Mouse (Mus musculus) forebrain, embryonic 10.5 days (tissue): ENCODE results near the gene Marcks. TPM values are rescaled to one million over a fixed set of nuclear protein-coding genes. Genes with fewer than 3 reads are reported as not detected.
A peak's percentile ranks its signal among the peaks of the same experiment; 100 is the strongest.

Source experiments
- DNase-seq: peaks from one replicate; pipeline ENCODE4 v3.0.0-alpha.2; 2017; ENCODE audit warnings: low spot score; ENCODE audit errors: extremely low spot score
- H3K27ac ChIP-seq: fragments of 300-500 bp; sonication (generic); 2 replicates; pipeline ENCODE4 v1.5.1; 2016; ENCODE audit warnings: mild to moderate bottlenecking
- H3K27me3 ChIP-seq: fragments of 300-500 bp; sonication (generic); 2 replicates; pipeline ENCODE4 v1.6.1; 2016; ENCODE audit warnings: mild to moderate bottlenecking; ENCODE audit not compliant: poor library complexity, severe bottlenecking
- H3K36me3 ChIP-seq: fragments of 300-500 bp; sonication (generic); replicated peaks from 2 replicates; pipeline ENCODE4 v1.6.1; 2016; ENCODE audit warnings: mild to moderate bottlenecking, moderate library complexity
- H3K4me1 ChIP-seq: fragments of 300-500 bp; sonication (generic); 2 replicates; pipeline ENCODE4 v1.6.1; 2016
- H3K4me3 ChIP-seq: fragments of 300-500 bp; sonication (generic); 2 replicates; pipeline ENCODE4 v1.5.1; 2016; ENCODE audit warnings: mild to moderate bottlenecking, moderate library complexity
- H3K9me3 ChIP-seq: fragments of 300-500 bp; sonication (generic); 2 replicates; pipeline ENCODE4 v1.6.1; 2016; ENCODE audit warnings: mild to moderate bottlenecking, moderate library complexity
- WGBS: fragments of 180-500 bp; shearing (Covaris S2); methylation state at CpG from one replicate; pipeline ENCODE4 v1.1.7; 2016; 5-methylcytosine and 5-hydroxymethylcytosine counted together
- polyA plus RNA-seq: library from polyadenylated mRNA; unstranded; fragments of >200 nt; fragmentation: Nextera tagmentation; extraction: Ambion mirVana; gene quantifications from 2 replicates; pipeline ENCODE4 v1.2.1, GENCODE M21; 2016

Gene Marcks
- polyA plus RNA-seq, 1 experiment from 2014 or later, result 128 TPM

DNA sequence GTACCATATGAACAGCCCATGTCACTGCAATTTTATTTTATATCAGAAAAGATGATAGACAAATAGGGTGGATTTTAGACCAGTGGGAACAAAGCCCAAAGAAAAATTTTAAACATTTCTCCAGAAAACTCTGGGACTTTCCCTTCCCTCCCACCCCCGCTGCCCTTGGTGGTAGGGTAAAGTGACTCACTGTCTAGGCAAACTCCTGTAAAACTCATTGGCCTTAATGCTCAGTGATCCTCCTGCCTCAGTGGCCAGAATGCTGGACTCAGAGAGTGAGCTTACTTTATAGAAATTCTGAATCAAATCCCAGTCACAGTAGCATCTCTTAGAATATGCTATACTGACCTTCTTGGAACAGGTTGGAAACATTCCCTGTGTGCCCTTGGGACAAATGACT is 6.7 kb upstream of the Marcks start:
- Histone ChIP-seq H3K36me3 (no peaks in the 10 kb centered on the region), H3K4me1 (peaks cover 10% of the 10 kb centered on the region), H3K27me3 (no peaks in the 10 kb centered on the region), H3K27ac (no peak overlapping the region), H3K9me3 (no peaks in the 10 kb centered on the region), H3K4me3 (no peak overlapping the region)
- DNase-seq, result no peak
- 86% methylated on average over 1 of the region's 1 CpGs for WGBS

DNA sequence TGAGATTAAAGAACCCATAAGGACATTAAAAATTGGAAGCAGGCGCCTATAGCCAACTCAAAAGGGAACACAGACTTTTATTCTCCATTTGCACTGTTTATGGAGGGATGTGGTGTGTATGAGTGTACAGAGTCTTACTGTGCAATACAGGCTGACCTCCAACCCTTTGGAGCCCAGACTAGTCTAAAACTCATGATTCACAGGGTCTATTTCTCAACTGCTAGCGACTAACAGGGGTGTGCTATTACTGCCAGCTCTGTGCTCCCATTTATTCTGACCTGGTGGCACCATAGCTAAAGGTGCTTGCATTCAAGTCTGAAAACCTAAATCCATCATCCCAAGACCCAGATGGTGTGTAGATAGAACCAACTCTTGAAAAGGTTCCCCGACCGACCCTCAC is 2.9 kb upstream of the Marcks start:
- H3K4me3 ChIP-seq, result peak overlapping the region; percentile 86
- H3K27ac ChIP-seq, result peak overlapping the region; percentile 99

DNA sequence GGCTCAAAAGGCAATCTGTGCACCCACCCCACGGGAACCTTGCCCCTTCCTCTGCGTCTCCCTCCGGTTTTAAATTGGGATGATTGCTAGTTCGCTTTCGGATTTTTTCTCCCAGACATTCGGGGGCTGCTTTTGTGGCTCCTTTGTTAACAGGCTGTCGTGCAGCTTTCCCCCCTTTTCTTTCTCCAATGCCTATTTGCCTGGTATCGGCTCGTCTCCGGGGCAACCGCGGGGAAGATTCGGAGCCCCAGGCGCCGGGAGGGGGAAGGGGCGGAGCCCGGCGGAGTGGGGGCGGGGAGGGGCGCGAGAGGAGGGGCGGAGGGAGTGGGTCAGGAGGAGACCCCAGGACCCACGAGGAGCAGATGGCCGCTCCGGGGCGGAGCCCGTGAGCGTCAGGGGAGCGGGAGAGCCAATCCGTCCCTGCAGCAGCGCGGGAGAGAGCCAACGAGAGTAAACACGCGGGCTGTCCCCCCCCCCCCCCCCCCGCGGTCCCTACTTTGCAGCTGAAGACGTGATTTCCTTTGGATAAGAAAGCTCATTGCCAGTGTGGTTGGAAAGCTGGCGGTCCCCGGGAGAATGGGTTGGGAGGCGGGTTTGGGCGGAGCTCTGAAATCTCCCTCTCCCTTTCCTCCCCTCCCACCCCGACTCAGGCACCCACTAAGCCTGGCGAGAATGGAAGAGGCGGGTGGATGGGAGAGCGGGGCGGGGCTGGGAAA is 2.2 kb upstream of the Marcks start:
- peak overlapping the region; percentile 86 for H3K4me3 ChIP-seq
- WGBS, result under 1% methylated on average over 45 of the region's 47 CpGs
- peak overlapping the region; percentile 99 for H3K27ac ChIP-seq
- no peaks in the 10 kb centered on the region for H3K9me3 ChIP-seq
- no peaks in the 10 kb centered on the region for H3K27me3 ChIP-seq
- peaks cover 14% of the 10 kb centered on the region for H3K4me1 ChIP-seq
- peaks cover 10% of the 10 kb centered on the region for H3K36me3 ChIP-seq
- peak; percentile 99 for DNase-seq

More for the DNA sequence above, 2.9 kb upstream of the Marcks start:
- 70% methylated on average over 4 of the region's 4 CpGs for WGBS
- Histone ChIP-seq H3K27me3 (no peaks in the 10 kb centered on the region), H3K4me1 (peaks cover 14% of the 10 kb centered on the region), H3K9me3 (no peaks in the 10 kb centered on the region), H3K36me3 (peaks cover 3% of the 10 kb centered on the region)
- DNase-seq, result no peak

DNA sequence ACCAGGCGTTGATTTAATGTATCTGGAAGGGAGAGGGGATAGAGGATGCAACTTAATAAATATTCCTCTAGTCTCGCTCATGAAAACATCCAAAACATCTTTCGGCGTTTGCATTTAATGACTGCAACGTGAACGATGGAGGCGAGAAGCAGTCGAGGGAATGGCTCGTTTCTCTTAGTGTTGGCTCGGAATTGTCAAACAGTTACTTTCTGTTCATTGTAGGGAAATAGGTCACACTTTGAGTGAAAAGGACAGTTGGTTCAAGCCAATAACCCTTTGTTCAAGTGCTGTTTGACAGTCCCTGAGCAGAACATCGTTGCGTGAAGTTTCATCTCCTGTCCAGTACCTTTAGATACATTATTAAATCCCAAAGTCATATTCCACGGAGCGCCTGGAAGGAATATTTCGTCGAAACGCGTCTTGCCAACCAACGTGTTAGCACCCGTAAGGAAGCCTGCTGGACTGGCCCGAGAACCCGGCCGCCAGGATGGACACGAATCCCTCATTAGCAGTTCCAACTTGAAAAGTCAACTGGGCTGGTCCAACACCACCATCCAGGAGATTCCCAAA is 1.5 kb upstream of the Marcks start:
- peak overlapping the region; percentile 86 for H3K4me3 ChIP-seq
- no peaks in the 10 kb centered on the region for H3K27me3 ChIP-seq
- DNase-seq, result no peak
- H3K4me1 ChIP-seq, result peaks cover 14% of the 10 kb centered on the region
- no peaks in the 10 kb centered on the region for H3K9me3 ChIP-seq
- H3K27ac ChIP-seq, result peak overlapping the region; percentile 99
- under 1% methylated on average over 24 of the region's 24 CpGs for WGBS
- H3K36me3 ChIP-seq, result peaks cover 17% of the 10 kb centered on the region

DNA sequence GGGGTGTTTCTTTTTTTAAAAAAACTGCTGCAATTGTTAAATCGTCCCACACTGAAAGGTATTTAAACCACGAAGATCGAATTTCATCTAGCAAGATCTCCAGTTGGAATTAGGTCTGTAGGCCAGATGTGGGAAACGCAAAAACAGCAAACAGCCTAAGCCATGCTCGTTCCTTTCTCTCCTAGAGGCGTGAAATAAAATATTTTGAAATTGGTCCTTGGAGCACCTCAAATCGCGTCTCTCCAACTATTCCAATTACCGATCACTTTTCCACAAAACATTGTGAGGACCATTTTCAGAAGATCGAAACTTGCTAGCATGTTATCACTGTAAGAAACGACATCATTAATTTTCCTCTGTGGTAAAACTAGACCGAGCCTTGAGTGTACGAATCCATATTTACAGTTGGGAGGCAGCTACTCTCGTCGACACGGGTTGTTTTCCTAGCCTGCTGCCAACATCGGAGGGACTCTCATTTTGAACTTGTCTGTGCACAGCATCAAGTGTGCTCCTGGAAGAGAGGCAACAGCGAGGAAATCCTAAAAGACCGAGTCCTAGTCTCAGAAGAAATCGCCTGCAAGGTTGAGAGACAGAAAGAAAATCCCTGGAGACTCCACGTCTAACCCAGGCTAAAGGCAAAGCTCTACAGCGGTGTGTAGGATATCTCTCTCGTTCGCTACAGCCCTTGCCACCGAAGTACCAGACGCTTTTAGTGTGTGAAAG is 884 bp upstream of the Marcks start:
- peaks cover 23% of the 10 kb centered on the region for H3K36me3 ChIP-seq
- peak overlapping the region; percentile 86 for H3K4me3 ChIP-seq
- peak overlapping the region; percentile 99 for H3K27ac ChIP-seq
- H3K9me3 ChIP-seq, result no peaks in the 10 kb centered on the region
- under 1% methylated on average over 26 of the region's 26 CpGs for WGBS
- DNase-seq, result peak; percentile 67
- no peaks in the 10 kb centered on the region for H3K27me3 ChIP-seq
- peaks cover 20% of the 10 kb centered on the region for H3K4me1 ChIP-seq

DNA sequence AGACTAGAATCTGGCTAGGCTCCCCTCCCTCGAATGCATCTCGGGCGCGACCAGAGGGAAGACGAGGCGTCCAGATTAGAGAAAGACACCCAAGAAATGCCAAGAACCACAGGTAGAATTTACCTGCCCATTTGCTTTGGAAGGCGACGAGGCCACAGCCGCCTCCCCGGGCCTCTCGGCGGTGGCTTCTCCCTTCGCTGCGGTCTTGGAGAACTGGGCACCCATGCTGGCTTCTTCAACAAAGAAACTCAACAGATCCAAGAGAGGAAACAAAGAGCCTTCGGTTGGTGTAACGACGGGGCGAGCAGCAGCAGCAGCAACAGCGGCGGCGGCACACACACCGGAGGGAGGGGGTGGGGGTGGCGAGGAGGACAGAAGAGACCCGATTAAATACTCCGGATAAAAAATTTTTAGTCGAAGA is 399 bp downstream of the Marcks start:
- Histone ChIP-seq H3K36me3 (peaks cover 36% of the 10 kb centered on the region), H3K9me3 (no peaks in the 10 kb centered on the region), H3K27me3 (no peaks in the 10 kb centered on the region), H3K4me1 (peaks cover 24% of the 10 kb centered on the region), H3K27ac (peak overlapping the region; percentile 99), H3K4me3 (peak overlapping the region; percentile 86)
- under 1% methylated on average over 26 of the region's 26 CpGs for WGBS
- peak; percentile 65 for DNase-seq

DNA sequence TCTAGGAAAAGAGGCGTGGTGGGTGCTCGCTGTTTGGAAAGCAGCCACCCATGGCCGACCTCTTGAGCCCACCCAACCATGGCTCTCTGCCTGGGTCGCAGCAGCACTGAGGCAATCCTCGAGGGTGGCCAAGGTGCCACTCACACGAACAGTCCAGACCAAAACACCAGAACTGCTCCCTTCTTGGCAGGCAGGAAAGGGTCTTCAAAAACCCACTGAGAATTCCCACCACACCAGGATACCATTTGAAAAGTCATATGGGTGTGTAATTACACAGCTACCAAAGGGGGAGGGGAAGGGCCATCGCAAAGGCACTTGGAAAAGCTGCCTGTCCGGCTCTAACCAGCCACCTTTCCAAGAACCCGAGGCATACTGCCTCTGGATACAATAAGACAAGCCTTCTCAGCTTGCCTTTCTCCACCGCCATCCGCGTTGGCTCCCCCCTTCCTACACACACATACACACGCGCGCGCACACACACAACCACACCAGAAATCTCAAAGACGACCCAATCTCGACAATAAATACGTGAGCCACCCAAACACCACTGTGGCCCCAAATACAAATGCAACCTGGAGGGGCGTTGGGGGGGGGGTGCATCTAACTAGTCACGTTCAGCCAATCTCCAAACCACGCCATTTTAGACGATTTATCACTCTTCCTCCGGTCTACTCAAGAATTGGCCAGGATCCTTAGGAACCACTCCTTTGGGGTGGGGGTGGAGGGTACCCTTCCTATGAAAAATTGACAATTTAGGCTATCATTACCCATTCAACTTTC is 999 bp downstream of the Marcks start:
- H3K4me3 ChIP-seq, result peak overlapping the region; percentile 86
- H3K27me3 ChIP-seq, result no peaks in the 10 kb centered on the region
- H3K9me3 ChIP-seq, result no peaks in the 10 kb centered on the region
- peak; percentile 74 for DNase-seq
- H3K27ac ChIP-seq, result peak overlapping the region; percentile 99
- peaks cover 24% of the 10 kb centered on the region for H3K4me1 ChIP-seq
- H3K36me3 ChIP-seq, result peaks cover 42% of the 10 kb centered on the region
- WGBS, result under 1% methylated on average over 24 of the region's 24 CpGs

DNA sequence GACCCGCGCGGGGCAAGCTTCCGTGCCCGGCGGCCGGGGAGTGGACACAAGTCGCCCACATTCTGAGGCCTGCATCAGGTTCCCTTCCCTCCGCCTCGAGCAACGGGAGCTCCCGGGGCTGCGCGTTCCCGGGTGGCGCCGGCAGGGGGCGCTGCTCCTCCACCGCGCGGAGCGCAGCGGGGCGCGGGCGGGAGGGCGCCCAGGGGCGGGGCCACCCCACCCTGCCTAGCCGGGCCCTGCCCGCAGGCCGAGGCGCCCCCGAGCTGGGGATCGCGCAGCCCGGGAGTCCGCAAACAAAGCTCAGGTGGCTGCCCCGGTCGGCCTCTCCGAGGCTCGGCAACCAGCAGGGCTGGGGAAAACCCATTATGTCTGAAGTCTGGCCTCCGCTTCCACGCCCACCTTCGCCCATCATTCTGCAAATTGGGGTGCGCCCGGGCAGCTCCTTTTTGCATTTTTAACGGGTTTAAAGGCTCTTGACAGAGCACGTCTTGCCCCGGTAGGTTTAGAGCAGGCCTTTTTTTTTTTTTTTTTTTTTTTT is 1.7 kb downstream of the Marcks start:
- WGBS, result under 1% methylated on average over 46 of the region's 49 CpGs
- DNase-seq, result peak; percentile 81
- Histone ChIP-seq H3K4me1 (peaks cover 22% of the 10 kb centered on the region), H3K36me3 (peaks cover 49% of the 10 kb centered on the region), H3K27me3 (no peaks in the 10 kb centered on the region), H3K4me3 (peak overlapping the region; percentile 86), H3K9me3 (no peaks in the 10 kb centered on the region), H3K27ac (peak overlapping the region; percentile 99)

DNA sequence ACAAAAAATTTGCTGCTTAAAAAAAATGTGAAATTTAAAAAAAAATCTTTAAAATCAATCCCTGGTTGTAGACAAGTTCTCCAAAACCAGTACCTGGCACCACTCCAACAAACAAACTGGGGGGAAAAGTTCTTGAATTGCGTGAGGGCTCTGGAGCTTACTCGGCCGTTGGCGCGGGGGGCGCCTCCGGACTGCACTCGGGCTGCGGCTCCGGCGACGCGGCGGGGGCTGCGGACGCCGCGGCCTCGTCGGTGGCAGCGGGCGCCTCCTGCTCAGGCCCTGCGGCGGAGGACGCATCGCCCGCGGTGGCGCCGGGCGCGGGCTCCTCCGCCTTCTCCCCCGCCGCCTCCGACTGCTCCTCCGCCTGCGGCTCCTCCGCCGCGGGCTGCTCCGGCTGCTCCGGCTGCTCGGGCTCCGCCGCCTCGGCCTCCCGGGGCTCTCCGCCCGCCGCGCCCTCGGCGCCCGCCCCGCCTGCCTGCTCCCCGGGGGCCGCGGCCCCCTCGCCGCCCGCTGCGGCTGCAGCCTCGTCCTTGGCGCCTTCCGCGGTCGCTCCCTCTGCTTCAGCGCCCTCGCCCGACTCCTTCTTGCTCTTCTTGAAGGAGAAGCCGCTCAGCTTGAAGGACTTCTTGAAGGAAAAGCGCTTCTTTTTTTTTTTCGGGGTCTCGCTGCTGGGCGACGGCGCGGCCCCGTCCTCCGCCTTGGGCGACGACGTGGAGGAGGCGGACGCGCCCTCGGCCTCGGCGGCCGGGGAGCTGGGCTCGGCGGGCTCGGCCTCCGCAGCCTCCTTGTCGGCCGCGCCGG is 2.6 kb downstream of the Marcks start:
- H3K4me1 ChIP-seq, result peaks cover 14% of the 10 kb centered on the region
- H3K27me3 ChIP-seq, result no peaks in the 10 kb centered on the region
- peak; percentile 17 for DNase-seq
- under 1% methylated on average over 96 of the region's 99 CpGs for WGBS
- peak overlapping the region; percentile 86 for H3K4me3 ChIP-seq
- peak overlapping the region; percentile 99 for H3K27ac ChIP-seq
- no peaks in the 10 kb centered on the region for H3K9me3 ChIP-seq
- peaks cover 57% of the 10 kb centered on the region for H3K36me3 ChIP-seq

DNA sequence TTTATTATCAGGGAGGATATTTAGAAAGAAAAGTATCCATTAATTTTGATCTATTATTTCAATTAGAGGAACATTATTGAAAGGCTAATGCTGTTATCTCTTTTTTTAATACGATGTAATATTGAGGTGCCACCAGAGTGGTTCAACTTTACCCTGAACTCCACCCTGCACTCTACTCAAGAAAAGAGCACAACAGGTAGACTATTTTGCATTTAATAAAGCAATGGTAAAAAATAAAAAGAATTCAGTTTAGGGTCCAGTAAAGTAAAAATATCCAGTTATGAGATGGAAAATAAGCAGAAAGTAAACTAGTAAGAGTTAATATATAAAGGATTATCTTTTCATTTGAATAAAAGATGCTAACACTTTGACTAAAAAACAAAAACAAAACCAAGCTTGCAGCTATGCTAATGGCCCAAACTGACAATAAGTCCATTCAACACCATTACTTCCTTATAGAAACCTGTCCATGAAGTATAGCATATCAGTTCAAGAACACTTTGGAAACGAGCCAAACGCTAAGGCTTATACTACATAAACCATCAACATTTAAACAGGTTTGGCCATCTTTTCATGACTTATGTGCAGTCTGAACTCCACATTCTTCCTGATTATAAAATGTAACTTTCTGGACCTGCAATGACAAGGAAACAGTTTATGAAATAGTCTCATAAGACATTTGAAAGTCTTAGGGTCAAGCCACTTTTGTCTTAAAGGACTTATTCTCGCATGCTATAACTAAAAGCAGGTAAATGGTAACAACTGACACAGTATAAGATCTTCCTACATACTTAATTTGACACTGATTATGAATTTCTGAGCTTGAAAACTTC is 4.6 kb downstream of the Marcks start:
- WGBS, result 96% methylated on average over 4 of the region's 4 CpGs
- H3K4me3 ChIP-seq, result peak overlapping the region; percentile 86
- DNase-seq, result no peak
- H3K4me1 ChIP-seq, result peaks cover 11% of the 10 kb centered on the region
- no peaks in the 10 kb centered on the region for H3K9me3 ChIP-seq
- no peaks in the 10 kb centered on the region for H3K27me3 ChIP-seq
- H3K36me3 ChIP-seq, result peaks cover 63% of the 10 kb centered on the region
- no peak overlapping the region for H3K27ac ChIP-seq

DNA sequence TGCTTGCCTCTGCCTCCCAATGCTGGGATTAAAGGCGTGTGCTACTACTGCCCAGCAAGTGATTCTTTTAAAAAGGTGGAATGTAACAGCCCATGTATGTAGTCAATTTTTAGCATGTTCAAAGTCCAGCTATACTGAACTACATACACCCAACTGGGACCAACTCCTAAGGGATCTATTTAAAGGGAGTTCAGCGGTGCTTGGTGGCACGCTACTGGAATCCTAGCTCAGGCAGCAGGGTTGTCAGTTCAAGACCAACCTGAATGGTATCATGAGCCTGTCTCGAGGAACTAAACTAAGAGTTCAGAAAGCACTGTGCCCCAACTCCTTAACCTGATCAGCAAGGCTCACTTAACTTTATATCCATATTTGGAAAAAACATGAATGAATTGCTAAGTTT is 6.0 kb downstream of the Marcks start:
- no peaks in the 10 kb centered on the region for H3K27me3 ChIP-seq
- peaks cover 11% of the 10 kb centered on the region for H3K4me1 ChIP-seq
- H3K27ac ChIP-seq, result no peak overlapping the region
- H3K9me3 ChIP-seq, result no peaks in the 10 kb centered on the region
- no peak overlapping the region for H3K4me3 ChIP-seq
- 96% methylated on average over 4 of the region's 4 CpGs for WGBS
- peaks cover 67% of the 10 kb centered on the region for H3K36me3 ChIP-seq
- DNase-seq, result no peak
